Mouse (Mus musculus): ENCODE results near the gene Atp11a. TPM values are rescaled to one million over a fixed set of nuclear protein-coding genes. Genes with fewer than 3 reads are reported as not detected.

Atp11a gene
- polyA plus RNA-seq, 1 experiment from 2014 or later = 13.6 TPM

DNA sequence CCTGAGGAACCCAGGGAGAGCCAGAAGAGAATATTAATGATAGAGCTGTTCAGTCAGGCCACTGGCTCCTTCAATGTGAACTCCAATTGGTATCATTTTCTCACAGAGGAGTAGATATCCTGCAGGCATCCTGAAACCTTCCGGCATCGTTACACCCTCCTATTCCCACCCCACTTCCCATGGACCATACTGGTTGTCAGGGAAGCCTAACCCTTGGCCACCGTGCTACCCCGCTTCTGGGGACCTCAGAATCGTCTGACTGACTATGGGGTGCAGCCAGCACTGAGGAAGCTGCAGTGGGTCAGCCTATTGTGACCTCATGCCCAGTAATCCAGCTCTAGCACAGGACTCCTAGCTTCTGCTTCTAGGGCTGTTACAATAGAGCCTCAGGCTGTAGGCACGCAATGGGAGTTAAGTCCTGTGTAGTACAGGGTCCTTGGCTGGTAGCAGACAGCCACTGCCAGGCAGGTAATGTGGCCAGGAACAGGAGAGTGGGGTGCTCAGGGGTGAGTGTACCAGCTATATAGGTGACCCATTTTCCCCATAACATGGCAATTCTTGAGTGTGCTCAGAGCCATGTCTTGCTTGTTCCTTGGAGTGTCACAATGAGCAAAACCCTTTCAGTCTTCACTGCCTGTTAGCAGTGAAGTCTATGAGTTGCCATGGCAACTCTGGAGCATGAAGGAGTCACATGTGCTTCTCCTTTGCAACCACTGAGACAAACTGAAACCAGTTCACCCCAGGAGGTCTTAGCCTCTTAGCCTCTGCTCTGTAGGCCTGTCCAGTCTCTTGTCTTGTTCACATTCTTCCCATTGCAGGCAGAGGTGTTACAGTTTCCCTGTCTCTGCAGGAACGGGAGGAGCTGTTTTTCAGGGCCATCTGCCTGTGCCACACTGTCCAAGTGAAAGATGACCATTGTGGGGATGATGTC, 75.1 kb downstream of the Atp11a start:
- ATAC-seq (ENCODE audit: low FRiP score, low TSS enrichment) = peak; percentile 53; the same call in 1 of the 2 replicates
- H3K4me3 ChIP-seq (replicated peaks; ENCODE audit: low read depth, low read length) = no peak overlapping the region
- WGBS = 45% methylated on average over 7 of the region's 7 CpGs
- H3K27ac ChIP-seq (replicated peaks; ENCODE audit: low read depth, low read length) = peak overlapping the region; percentile 71
- H3K27me3 ChIP-seq (ENCODE audit: control insufficient read depth, insufficient read depth, low read length) = no peaks in the 10 kb centered on the region
- peak; percentile 77 for DNase-seq
- peaks cover 13% of the 10 kb centered on the region for H3K4me1 ChIP-seq (ENCODE audit: control insufficient read depth, insufficient read depth, low read length)
- H3K9ac ChIP-seq (replicated peaks; ENCODE audit: low read length) = no peak overlapping the region
- H3K9me3 ChIP-seq (ENCODE audit: control insufficient read depth, low read length) = no peaks in the 10 kb centered on the region
- no peak overlapping the region for H3K4me2 ChIP-seq (ENCODE audit: low read length)
- peaks cover 66% of the 10 kb centered on the region for H3K36me3 ChIP-seq (ENCODE audit: control insufficient read depth, insufficient read depth, low read length)

DNA sequence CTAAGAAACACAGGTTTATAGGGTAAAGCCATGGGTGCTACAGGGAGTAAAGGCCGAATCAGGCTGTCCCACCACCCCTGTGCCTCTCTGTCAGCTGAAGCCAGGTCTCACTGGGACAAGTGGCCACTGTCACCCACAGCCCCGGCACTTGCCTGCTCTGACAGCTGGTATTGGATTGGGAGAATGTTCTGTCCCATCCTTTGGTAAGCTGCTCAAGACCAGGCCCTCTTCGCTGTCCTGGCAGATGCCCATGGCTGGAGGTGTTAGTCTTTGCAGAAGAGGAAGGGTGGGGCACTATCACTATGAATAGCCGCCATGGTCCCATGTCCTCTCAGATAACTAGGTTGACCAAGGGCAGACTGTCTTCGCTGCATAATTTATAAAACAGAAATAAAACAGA, 76.8 kb downstream of the Atp11a start:
- no peak overlapping the region for H3K4me3 ChIP-seq (replicated peaks; ENCODE audit: low read depth, low read length)
- 94% methylated on average over 5 of the region's 5 CpGs for WGBS
- no peak overlapping the region for H3K4me2 ChIP-seq (ENCODE audit: low read length)
- no peak for DNase-seq
- no peak overlapping the region for H3K9ac ChIP-seq (replicated peaks; ENCODE audit: low read length)
- H3K9me3 ChIP-seq (ENCODE audit: control insufficient read depth, low read length) = no peaks in the 10 kb centered on the region
- peaks cover 67% of the 10 kb centered on the region for H3K36me3 ChIP-seq (ENCODE audit: control insufficient read depth, insufficient read depth, low read length)
- ATAC-seq (ENCODE audit: low FRiP score, low TSS enrichment) = no peak
- no peaks in the 10 kb centered on the region for H3K27me3 ChIP-seq (ENCODE audit: control insufficient read depth, insufficient read depth, low read length)
- H3K27ac ChIP-seq (replicated peaks; ENCODE audit: low read depth, low read length) = no peak overlapping the region
- H3K4me1 ChIP-seq (ENCODE audit: control insufficient read depth, insufficient read depth, low read length) = peaks cover 13% of the 10 kb centered on the region

DNA sequence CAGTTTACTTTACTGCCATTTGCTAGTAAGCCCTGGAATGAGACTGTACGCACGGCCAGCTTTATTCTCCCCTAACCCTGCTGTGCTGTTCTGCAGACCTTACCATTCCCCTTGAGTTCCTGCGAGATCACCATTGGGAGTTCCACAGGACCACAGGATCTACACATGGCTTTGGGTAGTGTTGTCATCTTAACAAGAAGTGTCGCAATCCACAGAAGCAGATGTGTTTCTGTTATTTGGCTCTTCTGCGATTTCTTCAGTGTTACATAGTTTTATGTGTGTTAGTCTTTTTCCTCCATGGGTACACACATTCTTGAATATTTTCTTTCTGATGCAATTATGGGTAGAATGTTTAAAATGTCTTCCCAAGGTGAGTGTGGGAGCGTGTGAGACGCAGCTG, 84.0 kb downstream of the Atp11a start:
- Histone ChIP-seq H3K4me1 (ENCODE audit: control insufficient read depth, insufficient read depth, low read length) (no peaks in the 10 kb centered on the region), H3K4me3 (replicated peaks; ENCODE audit: low read depth, low read length) (no peak overlapping the region), H3K9me3 (ENCODE audit: control insufficient read depth, low read length) (no peaks in the 10 kb centered on the region), H3K4me2 (ENCODE audit: low read length) (no peak overlapping the region), H3K36me3 (ENCODE audit: control insufficient read depth, insufficient read depth, low read length) (peaks cover 69% of the 10 kb centered on the region), H3K27me3 (ENCODE audit: control insufficient read depth, insufficient read depth, low read length) (no peaks in the 10 kb centered on the region), H3K9ac (replicated peaks; ENCODE audit: low read length) (no peak overlapping the region), H3K27ac (replicated peaks; ENCODE audit: low read depth, low read length) (no peak overlapping the region)
- no peak for DNase-seq
- no peak for ATAC-seq (ENCODE audit: low FRiP score, low TSS enrichment)
- 93% methylated on average over 7 of the region's 7 CpGs for WGBS

DNA sequence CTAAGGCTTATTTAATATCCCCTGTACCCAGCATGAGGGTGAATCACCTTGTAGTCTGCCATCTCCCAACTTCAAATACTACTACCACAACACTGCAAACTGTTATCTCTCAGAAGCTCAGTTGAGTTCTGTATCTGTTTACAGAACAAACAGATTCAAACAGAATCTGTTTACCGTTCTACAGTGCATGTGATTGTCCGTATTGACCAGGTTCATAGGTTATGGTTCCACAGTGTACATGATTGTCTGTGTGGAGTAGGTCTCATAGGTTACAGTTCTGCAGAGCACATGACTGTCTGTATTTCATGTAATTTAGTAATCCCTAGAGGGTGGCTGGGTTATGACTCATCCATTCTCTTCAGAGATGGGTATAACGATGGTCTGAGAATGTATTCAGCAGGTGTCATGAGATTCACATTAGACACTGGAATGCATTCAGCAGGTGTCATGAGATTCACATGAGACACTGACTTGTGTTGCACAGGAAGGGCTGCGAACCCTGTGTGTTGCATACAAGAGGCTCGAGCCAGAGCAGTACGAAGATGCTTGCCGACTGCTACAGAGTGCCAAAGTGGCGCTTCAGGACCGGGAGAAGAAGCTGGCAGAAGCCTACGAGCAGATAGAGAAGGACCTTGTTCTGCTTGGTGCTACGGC, 85.7 kb downstream of the Atp11a start:
- no peak for DNase-seq
- H3K4me1 ChIP-seq (ENCODE audit: control insufficient read depth, insufficient read depth, low read length) = no peaks in the 10 kb centered on the region
- no peak overlapping the region for H3K27ac ChIP-seq (replicated peaks; ENCODE audit: low read depth, low read length)
- ATAC-seq (ENCODE audit: low FRiP score, low TSS enrichment) = no peak
- H3K9me3 ChIP-seq (ENCODE audit: control insufficient read depth, low read length) = no peaks in the 10 kb centered on the region
- WGBS = 96% methylated on average over 11 of the region's 11 CpGs
- peaks cover 68% of the 10 kb centered on the region for H3K36me3 ChIP-seq (ENCODE audit: control insufficient read depth, insufficient read depth, low read length)
- H3K4me2 ChIP-seq (ENCODE audit: low read length) = no peak overlapping the region
- no peaks in the 10 kb centered on the region for H3K27me3 ChIP-seq (ENCODE audit: control insufficient read depth, insufficient read depth, low read length)
- no peak overlapping the region for H3K9ac ChIP-seq (replicated peaks; ENCODE audit: low read length)
- no peak overlapping the region for H3K4me3 ChIP-seq (replicated peaks; ENCODE audit: low read depth, low read length)

DNA sequence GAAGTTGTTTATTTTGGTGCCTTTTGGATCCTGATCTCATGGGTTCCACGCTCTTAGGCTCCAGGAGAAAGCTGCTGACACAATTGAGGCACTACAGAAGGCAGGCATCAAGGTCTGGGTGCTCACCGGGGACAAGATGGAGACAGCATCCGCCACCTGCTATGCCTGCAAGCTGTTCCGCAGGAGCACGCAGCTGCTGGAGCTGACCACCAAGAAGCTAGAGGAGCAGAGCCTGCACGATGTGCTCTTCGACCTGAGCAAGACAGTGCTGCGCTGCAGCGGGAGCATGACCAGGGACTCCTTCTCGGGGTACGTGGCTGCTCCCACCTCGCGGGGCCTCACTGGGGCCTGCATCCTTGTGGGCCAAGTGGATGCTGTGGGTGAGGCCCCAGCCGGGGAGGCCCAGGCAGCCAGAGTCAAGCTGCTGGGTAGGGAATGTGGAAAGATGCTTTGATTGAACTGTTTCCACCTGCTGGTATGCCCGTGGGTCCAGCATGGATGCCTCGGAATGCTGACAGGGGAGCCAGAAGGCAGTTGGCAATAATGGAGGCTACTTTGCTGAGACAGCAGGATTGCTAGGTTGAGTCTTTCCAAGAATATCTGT, 87.6 kb downstream of the Atp11a start:
- Histone ChIP-seq H3K9me3 (ENCODE audit: control insufficient read depth, low read length) (no peaks in the 10 kb centered on the region), H3K4me2 (ENCODE audit: low read length) (no peak overlapping the region), H3K36me3 (ENCODE audit: control insufficient read depth, insufficient read depth, low read length) (peaks cover 77% of the 10 kb centered on the region), H3K27me3 (ENCODE audit: control insufficient read depth, insufficient read depth, low read length) (no peaks in the 10 kb centered on the region), H3K4me3 (replicated peaks; ENCODE audit: low read depth, low read length) (no peak overlapping the region), H3K9ac (replicated peaks; ENCODE audit: low read length) (no peak overlapping the region), H3K27ac (replicated peaks; ENCODE audit: low read depth, low read length) (no peak overlapping the region), H3K4me1 (ENCODE audit: control insufficient read depth, insufficient read depth, low read length) (no peaks in the 10 kb centered on the region)
- ATAC-seq (ENCODE audit: low FRiP score, low TSS enrichment) = no peak
- no peak for DNase-seq
- 94% methylated on average over 16 of the region's 16 CpGs for WGBS

DNA sequence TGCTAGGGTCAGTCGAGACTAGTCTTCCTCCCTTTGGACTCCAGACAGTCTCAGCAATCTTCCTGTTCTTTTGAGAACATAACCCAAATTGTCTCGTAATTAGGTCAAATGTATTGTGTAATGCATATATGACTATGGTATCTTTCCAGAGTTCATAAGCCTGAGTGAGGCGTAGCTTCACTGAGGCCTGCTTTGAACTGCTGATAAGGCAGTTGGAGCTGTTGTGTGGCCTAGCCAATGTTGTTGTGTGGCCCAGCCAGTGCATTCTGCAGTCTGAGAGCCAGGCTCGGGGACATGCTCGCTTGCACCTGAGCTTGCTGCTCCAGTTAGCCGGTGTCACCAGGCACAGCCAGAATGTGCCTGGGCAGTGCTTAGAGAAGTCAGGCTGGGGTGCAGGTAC, 89.6 kb downstream of the Atp11a start:
- Histone ChIP-seq H3K27me3 (ENCODE audit: control insufficient read depth, insufficient read depth, low read length) (no peaks in the 10 kb centered on the region), H3K4me3 (replicated peaks; ENCODE audit: low read depth, low read length) (no peak overlapping the region), H3K4me1 (ENCODE audit: control insufficient read depth, insufficient read depth, low read length) (no peaks in the 10 kb centered on the region), H3K9me3 (ENCODE audit: control insufficient read depth, low read length) (no peaks in the 10 kb centered on the region), H3K9ac (replicated peaks; ENCODE audit: low read length) (no peak overlapping the region), H3K36me3 (ENCODE audit: control insufficient read depth, insufficient read depth, low read length) (peaks cover 86% of the 10 kb centered on the region), H3K27ac (replicated peaks; ENCODE audit: low read depth, low read length) (no peak overlapping the region), H3K4me2 (ENCODE audit: low read length) (no peak overlapping the region)
- DNase-seq = no peak
- no peak for ATAC-seq (ENCODE audit: low FRiP score, low TSS enrichment)
- 90% methylated on average over 6 of the region's 6 CpGs for WGBS

DNA sequence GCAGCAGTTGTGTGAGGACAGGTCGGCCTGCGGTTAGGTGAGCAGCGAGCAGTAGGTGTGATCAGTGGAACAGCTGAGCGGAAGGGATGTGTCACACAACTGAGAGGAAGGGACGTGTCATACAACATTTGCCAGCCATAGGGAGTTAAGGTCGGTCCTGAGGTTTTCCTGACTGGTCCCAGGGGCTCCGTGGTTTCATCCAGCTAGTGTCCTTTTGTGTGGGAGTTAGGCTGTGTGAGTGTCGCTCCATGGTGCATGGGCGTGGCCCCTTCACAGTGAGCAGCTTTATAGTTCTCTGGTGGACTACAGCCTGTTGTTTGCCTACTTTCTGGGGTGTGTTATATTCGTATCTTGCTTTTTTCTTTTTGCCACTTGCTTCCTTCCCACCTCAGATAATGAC, 94.4 kb downstream of the Atp11a start:
- WGBS = 90% methylated on average over 10 of the region's 10 CpGs
- H3K36me3 ChIP-seq (ENCODE audit: control insufficient read depth, insufficient read depth, low read length) = peaks cover 54% of the 10 kb centered on the region
- ATAC-seq (ENCODE audit: low FRiP score, low TSS enrichment) = no peak

DNA sequence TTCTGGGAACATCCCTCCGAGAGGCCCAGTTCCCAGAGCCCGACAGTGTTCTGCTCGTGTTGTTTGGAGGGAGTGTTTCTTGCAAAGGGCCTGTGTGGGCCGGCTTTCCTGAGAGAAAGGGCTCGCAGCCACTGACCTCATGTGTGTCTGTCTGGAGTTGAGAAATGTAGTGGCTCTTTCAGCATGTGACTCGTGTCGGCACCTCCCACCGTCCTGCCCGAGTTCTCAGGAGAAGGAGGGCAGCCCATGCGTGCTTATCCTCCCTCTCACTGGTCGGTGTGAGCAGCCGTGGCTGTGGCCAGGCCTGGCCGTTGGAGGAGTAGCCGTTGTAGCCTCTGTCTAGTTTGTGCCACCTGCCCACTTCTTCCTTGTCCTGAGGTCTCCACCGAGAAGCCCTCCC, 99.2 kb downstream of the Atp11a start:
- WGBS = 76% methylated on average over 15 of the region's 15 CpGs
- Histone ChIP-seq H3K36me3 (ENCODE audit: control insufficient read depth, insufficient read depth, low read length) (peaks cover 42% of the 10 kb centered on the region), H3K4me2 (ENCODE audit: low read length) (no peak overlapping the region), H3K27ac (replicated peaks; ENCODE audit: low read depth, low read length) (no peak overlapping the region), H3K27me3 (ENCODE audit: control insufficient read depth, insufficient read depth, low read length) (no peaks in the 10 kb centered on the region), H3K9me3 (ENCODE audit: control insufficient read depth, low read length) (no peaks in the 10 kb centered on the region), H3K4me1 (ENCODE audit: control insufficient read depth, insufficient read depth, low read length) (no peaks in the 10 kb centered on the region), H3K4me3 (replicated peaks; ENCODE audit: low read depth, low read length) (no peak overlapping the region), H3K9ac (replicated peaks; ENCODE audit: low read length) (no peak overlapping the region)
- DNase-seq = no peak
- ATAC-seq (ENCODE audit: low FRiP score, low TSS enrichment) = no peak

More for the DNA sequence above, 94.4 kb downstream of the Atp11a start:
- no peaks in the 10 kb centered on the region for H3K4me1 ChIP-seq (ENCODE audit: control insufficient read depth, insufficient read depth, low read length)
- no peak overlapping the region for H3K27ac ChIP-seq (replicated peaks; ENCODE audit: low read depth, low read length)
- H3K4me2 ChIP-seq (ENCODE audit: low read length) = no peak overlapping the region
- DNase-seq = no peak
- no peak overlapping the region for H3K4me3 ChIP-seq (replicated peaks; ENCODE audit: low read depth, low read length)
- H3K27me3 ChIP-seq (ENCODE audit: control insufficient read depth, insufficient read depth, low read length) = no peaks in the 10 kb centered on the region
- H3K9me3 ChIP-seq (ENCODE audit: control insufficient read depth, low read length) = no peaks in the 10 kb centered on the region
- no peak overlapping the region for H3K9ac ChIP-seq (replicated peaks; ENCODE audit: low read length)

Measured in midbrain, embryonic 14.5 days (tissue).